Mouse (Mus musculus): ENCODE measurements around the gene Cap1.

DNA sequence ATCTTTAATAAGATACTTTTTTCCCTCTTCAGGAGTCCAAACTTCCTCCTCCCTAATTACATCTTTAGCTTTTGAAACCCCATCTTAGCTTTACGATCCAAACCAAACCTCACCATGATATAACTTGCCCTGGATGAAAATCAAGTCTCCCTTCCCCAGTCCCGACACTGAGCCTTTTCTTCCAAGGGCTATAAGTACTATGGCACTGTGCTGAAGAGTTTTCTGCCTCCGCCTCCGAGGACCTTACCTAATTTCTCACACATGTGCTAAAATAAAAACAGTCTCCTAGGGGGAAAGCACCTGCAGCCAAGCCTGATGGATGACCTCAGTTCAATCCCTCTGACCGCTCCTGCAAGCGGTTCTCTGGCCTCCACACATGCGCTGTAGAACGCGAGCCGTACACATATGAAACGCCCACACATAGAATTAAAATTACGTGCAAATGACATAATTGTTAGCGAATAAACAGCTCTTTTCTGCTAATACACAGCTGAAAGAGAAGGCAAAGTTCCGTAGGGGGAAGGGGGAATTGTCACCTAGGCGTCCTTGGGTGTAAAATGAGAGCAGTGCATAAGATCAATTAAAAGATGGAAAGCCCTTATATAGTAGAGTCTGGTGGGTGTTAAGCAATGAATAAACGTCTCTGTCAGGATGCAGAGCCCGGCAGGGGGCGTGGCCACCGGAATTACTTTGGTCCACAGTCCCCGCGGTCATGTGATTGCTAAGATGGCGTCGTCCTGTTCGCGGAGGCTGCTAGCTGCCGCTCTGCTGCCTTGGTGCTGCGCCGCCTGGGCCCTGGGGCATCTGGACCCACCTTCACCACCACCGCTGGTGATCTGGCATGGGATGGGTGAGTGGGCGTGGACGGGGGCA lies 50.1 kb downstream of the Cap1 start, which contains the start of gene Ppt1:
- TF ChIP-seq CTCF (IDR thresholded peaks at IDR 0.05; ENCODE audit: borderline replicate concordance, control insufficient read depth, extremely low read depth, insufficient read depth, low read length, poor library complexity) = no peak
- peak; percentile 55; the same call in 1 of the 2 replicates for TF ChIP-seq POLR2A (IDR thresholded peaks at IDR 0.05; ENCODE audit: control insufficient read depth, extremely low read depth, insufficient read depth, low read length, poor library complexity)

Measured in thymus, adult 2 months (tissue).